Comparison of ENCODE assay signal across 13 mouse cellular contexts in genomic region chrX:114041281-114041680, GRCm38 (mm10).
DNase-seq lines count a peak whose midpoint lies in the region; TF ChIP-seq lines count a peak whose summit lies in the region.
"Had no signal": no experiment of that assay in that cellular context is flagged by ENCODE, and none has a peak within 500 bp of the region (broad histone marks: within the 10 kb centered on the region; RNA-seq: fewer than 3 reads in every experiment).

No protein-coding gene starts in this region.

- H3K4me3 ChIP-seq in layer of hippocampus, adult 2 months = no peak overlapping the region
- H3K4me3 ChIP-seq: embryonic facial prominence, embryonic 15.5 days; hindbrain, embryonic 15.5 days had no signal

- peak; percentile 71 for TF ChIP-seq CTCF in layer of hippocampus, adult 2 months (conservative IDR thresholded peaks at IDR 0.05)

- no peak overlapping the region for H3K27ac ChIP-seq in layer of hippocampus, adult 2 months
- H3K27ac ChIP-seq: embryonic facial prominence, embryonic 15.5 days; hindbrain, embryonic 15.5 days had no signal

- DNase-seq in layer of hippocampus, adult 2 months (ENCODE audit: low spot score in 2 of 2) = no peak
- no peak for DNase-seq in layer of hippocampus, adult 9-10 months (ENCODE audit: low spot score)
- DNase-seq in 3T3-L1 (ENCODE audit: low read depth, low spot score) (peak; percentile 1), A20 (ENCODE audit: low read depth, low spot score) (peak; percentile 23), MN1 (ENCODE audit: low spot score) (no peak)
- DNase-seq in embryo, embryonic 11 days = peak; percentile 8
- DNase-seq in left cerebral cortex, postnatal 36 days (ENCODE audit: low spot score in 2 of 2) = no peak
- DNase-seq: adrenal gland, postnatal 10 days; cerebellum, adult 11-12 months; kidney, postnatal 4 days; thymus, postnatal 25 days had no signal

- intact Hi-C loops in left cerebral cortex, postnatal 36 days (cut with DNase I) = no loop called here

Comparison
In these comparisons a context has a peak if more than half of its experiments do, and no peak if none do; other contexts are left out.
1. DNase-seq: peak in 3T3-L1 (single experiment), A20 (single experiment) and embryo, embryonic 11 days (single experiment); none in layer of hippocampus, adult 2 months (0 of 2), layer of hippocampus, adult 9-10 months (single experiment), MN1 (single experiment) and left cerebral cortex, postnatal 36 days (0 of 2).